Mouse (Mus musculus): Measurements from ENCODE around the gene Inpp4b. TPM values are rescaled to one million over a fixed set of nuclear protein-coding genes. Genes with fewer than 3 reads are reported as not detected.

The Inpp4b gene
- polyA plus RNA-seq, 1 experiment, result 1.2 TPM

DNA sequence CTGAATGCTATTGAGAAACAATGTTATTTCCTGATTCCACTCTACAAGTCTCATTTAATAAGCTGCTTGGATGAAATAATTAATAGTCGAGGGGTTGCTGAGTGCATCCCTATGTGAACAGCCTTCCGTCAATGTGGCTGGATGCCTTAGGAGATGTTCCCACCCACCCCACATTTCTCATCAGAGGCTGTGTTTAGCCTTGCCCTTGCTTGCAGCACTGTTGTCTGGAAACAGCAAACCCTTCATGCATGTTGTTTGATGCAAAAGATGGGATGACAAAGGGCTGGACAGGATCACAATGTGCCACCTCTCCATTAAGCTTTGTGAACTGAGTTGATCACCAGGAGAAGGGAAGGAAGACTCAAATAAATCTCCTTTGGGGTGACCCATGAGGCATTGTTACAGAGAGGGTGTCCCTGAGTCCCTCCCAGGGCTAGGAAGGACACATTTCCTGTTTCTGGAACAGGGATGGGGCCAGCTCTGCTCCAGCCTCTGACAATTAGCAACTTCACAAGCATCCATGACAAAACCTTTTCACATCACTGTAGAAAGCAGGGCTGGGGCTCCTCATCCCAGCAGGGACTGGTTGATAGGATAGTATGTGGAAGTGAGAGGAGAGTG, 239.6 kb downstream of the Inpp4b start:
- Histone ChIP-seq H3K4me3 (ENCODE audit: insufficient read depth, low read depth, low read length) (no peak overlapping the region), H3K4me1 (ENCODE audit: control insufficient read depth, insufficient read depth, insufficient read length, low read length) (no peaks in the 10 kb centered on the region), H3K27ac (replicated peaks; ENCODE audit: low read depth, low read length) (no peak overlapping the region)

DNA sequence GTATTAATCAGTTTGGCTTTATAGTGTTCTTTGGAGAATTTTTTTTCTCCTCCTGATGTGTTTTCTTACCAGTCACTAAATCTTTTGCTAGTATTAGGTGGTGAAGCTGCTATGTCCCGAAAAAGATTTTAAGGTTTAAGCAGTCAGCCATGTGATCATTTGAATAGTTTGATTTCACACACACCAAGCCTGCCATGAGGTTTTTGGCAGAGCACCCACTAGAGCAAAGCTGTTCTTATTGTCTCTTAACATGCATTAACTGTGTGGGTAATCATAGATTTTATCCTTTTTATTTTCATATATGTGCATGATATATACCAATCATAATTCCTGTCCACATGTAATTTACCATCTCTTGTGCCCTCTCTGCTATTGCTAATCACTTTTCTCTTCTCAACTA, 240.6 kb downstream of the Inpp4b start:
- Histone ChIP-seq H3K4me3 (ENCODE audit: insufficient read depth, low read depth, low read length) (no peak overlapping the region), H3K4me1 (ENCODE audit: control insufficient read depth, insufficient read depth, insufficient read length, low read length) (no peaks in the 10 kb centered on the region), H3K27ac (replicated peaks; ENCODE audit: low read depth, low read length) (no peak overlapping the region)

- Histone ChIP-seq H3K4me3 (ENCODE audit: insufficient read depth, low read depth, low read length) (no peak overlapping the region), H3K4me1 (ENCODE audit: control insufficient read depth, insufficient read depth, insufficient read length, low read length) (no peaks in the 10 kb centered on the region), H3K27ac (replicated peaks; ENCODE audit: low read depth, low read length) (no peak overlapping the region)
These were observed 244.4 kb downstream of the Inpp4b start for GRCm38 (mm10) chr8:81586783-81587182.

GRCm38 (mm10) chr8:81594134-81594714, 251.9 kb downstream of the Inpp4b start:
- no peaks in the 10 kb centered on the region for H3K4me1 ChIP-seq (ENCODE audit: control insufficient read depth, insufficient read depth, insufficient read length, low read length)
- H3K4me3 ChIP-seq (ENCODE audit: insufficient read depth, low read depth, low read length), result no peak overlapping the region
- H3K27ac ChIP-seq (replicated peaks; ENCODE audit: low read depth, low read length), result no peak overlapping the region

- no peaks in the 10 kb centered on the region for H3K4me1 ChIP-seq (ENCODE audit: control insufficient read depth, insufficient read depth, insufficient read length, low read length)
- H3K4me3 ChIP-seq (ENCODE audit: insufficient read depth, low read depth, low read length), result no peak overlapping the region
- H3K27ac ChIP-seq (replicated peaks; ENCODE audit: low read depth, low read length), result no peak overlapping the region
These were observed 256.9 kb downstream of the Inpp4b start for GRCm38 (mm10) chr8:81599209-81599608.

- no peaks in the 10 kb centered on the region for H3K4me1 ChIP-seq (ENCODE audit: control insufficient read depth, insufficient read depth, insufficient read length, low read length)
- H3K27ac ChIP-seq (replicated peaks; ENCODE audit: low read depth, low read length), result no peak overlapping the region
- H3K4me3 ChIP-seq (ENCODE audit: insufficient read depth, low read depth, low read length), result no peak overlapping the region
These were observed 258.8 kb downstream of the Inpp4b start for GRCm38 (mm10) chr8:81601136-81601535.

- no peaks in the 10 kb centered on the region for H3K4me1 ChIP-seq (ENCODE audit: control insufficient read depth, insufficient read depth, insufficient read length, low read length)
- no peak overlapping the region for H3K27ac ChIP-seq (replicated peaks; ENCODE audit: low read depth, low read length)
- H3K4me3 ChIP-seq (ENCODE audit: insufficient read depth, low read depth, low read length), result no peak overlapping the region
These were observed 265.7 kb downstream of the Inpp4b start for GRCm38 (mm10) chr8:81608082-81608481.

DNA sequence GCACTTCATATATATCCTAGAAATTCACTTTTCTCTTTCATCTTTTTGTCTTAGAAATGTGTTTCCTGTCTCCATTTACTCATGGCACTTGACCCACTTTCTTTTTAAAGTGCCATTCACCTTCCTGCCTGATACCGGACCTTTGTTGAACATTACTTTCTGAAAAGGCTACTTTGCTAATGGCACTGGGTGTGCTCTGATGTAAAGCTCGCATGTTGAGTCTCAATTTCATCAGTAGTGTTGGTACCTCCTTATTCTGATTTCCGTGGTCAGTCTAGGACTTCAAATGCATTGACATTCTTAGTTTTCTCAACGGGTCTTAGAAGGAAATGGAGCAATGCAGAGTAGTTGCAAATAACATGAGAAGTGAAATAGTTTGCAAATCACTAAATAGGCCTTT, 266.7 kb downstream of the Inpp4b start:
- Histone ChIP-seq H3K4me3 (ENCODE audit: insufficient read depth, low read depth, low read length) (no peak overlapping the region), H3K4me1 (ENCODE audit: control insufficient read depth, insufficient read depth, insufficient read length, low read length) (no peaks in the 10 kb centered on the region), H3K27ac (replicated peaks; ENCODE audit: low read depth, low read length) (no peak overlapping the region)

DNA sequence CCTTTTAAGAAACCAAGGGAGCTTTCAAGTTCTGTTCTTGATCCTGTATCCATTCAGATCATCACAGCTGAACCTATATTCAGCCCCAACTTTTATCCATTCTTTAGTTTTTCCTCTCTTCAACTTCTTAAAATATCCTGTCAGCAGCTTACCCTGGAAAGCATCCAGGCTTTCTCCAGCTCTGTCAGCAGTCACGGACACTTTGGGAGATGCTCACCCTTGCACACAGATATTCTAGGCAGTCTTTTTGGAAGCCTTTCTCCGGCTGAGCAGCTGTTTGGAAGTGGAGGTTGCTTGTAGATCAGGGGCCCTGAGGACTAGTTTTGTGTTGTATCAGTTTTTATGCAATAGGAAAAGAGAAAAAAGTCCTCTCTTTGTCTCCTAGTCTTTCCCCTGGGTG, 270.3 kb downstream of the Inpp4b start:
- Histone ChIP-seq H3K4me3 (ENCODE audit: insufficient read depth, low read depth, low read length) (no peak overlapping the region), H3K4me1 (ENCODE audit: control insufficient read depth, insufficient read depth, insufficient read length, low read length) (no peaks in the 10 kb centered on the region), H3K27ac (replicated peaks; ENCODE audit: low read depth, low read length) (no peak overlapping the region)

DNA sequence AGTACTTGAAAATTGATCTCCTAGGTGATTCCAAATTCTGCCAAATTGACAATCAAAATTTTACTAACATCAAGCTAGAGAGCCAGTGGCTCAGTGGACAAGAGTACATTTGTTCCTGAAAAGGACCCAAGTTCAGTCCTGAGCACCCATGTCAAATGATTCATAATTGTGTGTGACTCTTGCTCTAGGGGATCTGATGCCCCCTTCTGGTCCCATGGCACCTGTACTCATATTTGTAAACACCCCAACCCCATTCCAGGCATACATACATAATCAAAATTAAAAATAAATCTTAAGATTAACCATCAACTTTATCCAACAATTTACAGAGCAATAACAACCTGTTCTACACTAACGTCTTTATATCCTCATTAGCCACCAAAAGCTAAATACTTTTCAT, 271.8 kb downstream of the Inpp4b start:
- no peak overlapping the region for H3K4me3 ChIP-seq (ENCODE audit: insufficient read depth, low read depth, low read length)
- no peaks in the 10 kb centered on the region for H3K4me1 ChIP-seq (ENCODE audit: control insufficient read depth, insufficient read depth, insufficient read length, low read length)
- no peak overlapping the region for H3K27ac ChIP-seq (replicated peaks; ENCODE audit: low read depth, low read length)

DNA sequence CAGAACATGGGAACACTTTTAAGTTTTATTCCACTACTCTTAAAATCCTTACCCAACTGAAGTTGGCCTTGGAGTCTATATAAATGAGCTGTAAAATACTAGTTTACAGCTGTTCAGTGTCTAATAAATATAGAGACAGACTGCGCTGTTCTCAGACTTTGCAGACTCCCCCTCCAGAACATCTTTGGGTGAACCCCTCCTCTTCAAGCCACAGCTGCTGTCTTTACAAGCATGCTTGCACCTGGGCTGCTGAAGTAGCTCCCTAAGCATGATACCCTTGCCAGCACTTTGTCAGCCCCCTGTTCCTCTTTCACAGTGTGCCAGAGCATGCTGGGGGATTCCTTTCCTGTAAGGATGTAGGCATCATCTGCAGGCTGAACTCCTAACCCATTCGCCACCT, 272.2 kb downstream of the Inpp4b start:
- Histone ChIP-seq H3K4me1 (ENCODE audit: control insufficient read depth, insufficient read depth, insufficient read length, low read length) (no peaks in the 10 kb centered on the region), H3K4me3 (ENCODE audit: insufficient read depth, low read depth, low read length) (no peak overlapping the region), H3K27ac (replicated peaks; ENCODE audit: low read depth, low read length) (no peak overlapping the region)

DNA sequence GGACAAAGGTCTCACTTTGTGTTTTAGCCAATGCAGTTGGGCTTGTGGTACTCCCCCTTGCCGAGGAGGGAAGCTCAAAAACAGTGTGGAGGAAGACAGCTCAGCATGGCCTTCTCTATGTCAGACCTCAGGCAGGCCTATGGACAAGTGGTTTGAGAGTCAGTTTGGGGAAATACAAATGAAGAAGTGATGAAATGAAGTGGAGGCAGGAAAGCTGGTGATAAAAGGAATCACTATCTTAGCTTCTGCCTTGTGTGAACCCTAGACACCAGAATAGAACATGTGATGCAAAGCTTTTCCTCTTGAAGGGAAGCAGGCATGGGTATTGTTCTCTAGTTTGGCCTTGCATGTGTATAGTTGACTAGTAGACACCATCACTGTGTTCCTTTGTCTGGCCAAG, 273.2 kb downstream of the Inpp4b start:
- no peak overlapping the region for H3K4me3 ChIP-seq (ENCODE audit: insufficient read depth, low read depth, low read length)
- H3K4me1 ChIP-seq (ENCODE audit: control insufficient read depth, insufficient read depth, insufficient read length, low read length), result no peaks in the 10 kb centered on the region
- H3K27ac ChIP-seq (replicated peaks; ENCODE audit: low read depth, low read length), result no peak overlapping the region

DNA sequence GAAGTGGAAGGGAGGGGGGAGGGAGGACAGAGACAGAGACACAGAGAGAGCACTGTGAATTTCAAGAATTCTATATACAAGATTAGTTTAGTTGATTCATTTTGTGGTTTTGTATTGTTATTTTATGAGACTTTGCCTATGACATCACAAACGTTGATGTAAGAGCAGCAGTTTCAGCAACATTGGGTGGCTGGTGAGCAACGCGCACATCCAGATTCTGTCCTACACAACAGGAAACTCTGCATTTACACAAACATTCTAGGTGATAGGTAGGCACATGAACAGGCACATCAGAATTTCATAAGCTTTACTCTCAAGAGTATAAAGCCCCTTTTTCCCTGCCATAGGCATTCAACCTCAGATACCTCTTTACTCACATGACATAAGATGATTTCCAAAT, 276.6 kb downstream of the Inpp4b start:
- no peak overlapping the region for H3K27ac ChIP-seq (replicated peaks; ENCODE audit: low read depth, low read length)
- no peak overlapping the region for H3K4me3 ChIP-seq (ENCODE audit: insufficient read depth, low read depth, low read length)
- no peaks in the 10 kb centered on the region for H3K4me1 ChIP-seq (ENCODE audit: control insufficient read depth, insufficient read depth, insufficient read length, low read length)

DNA sequence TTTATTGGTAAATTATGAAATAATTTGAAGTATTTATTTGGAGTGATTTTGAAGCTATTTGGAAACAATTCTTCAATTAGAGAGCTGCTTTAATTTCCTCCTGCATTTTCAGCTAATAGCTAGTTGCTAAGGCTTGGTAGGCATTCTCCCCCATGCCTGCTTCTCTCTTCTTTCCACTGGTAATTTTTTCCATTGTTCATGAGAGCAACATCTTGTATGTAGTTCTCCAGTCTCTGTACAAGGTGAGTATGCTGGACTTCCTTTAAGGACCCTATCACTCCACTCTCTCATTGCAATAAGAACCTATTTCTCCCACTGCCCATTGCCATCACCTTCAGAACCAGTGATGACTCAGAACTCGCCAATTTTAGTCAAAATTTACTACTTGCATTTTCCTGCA, 292.7 kb downstream of the Inpp4b start:
- no peaks in the 10 kb centered on the region for H3K4me1 ChIP-seq (ENCODE audit: control insufficient read depth, insufficient read depth, insufficient read length, low read length)
- H3K27ac ChIP-seq (replicated peaks; ENCODE audit: low read depth, low read length), result no peak overlapping the region
- no peak overlapping the region for H3K4me3 ChIP-seq (ENCODE audit: insufficient read depth, low read depth, low read length)

DNA sequence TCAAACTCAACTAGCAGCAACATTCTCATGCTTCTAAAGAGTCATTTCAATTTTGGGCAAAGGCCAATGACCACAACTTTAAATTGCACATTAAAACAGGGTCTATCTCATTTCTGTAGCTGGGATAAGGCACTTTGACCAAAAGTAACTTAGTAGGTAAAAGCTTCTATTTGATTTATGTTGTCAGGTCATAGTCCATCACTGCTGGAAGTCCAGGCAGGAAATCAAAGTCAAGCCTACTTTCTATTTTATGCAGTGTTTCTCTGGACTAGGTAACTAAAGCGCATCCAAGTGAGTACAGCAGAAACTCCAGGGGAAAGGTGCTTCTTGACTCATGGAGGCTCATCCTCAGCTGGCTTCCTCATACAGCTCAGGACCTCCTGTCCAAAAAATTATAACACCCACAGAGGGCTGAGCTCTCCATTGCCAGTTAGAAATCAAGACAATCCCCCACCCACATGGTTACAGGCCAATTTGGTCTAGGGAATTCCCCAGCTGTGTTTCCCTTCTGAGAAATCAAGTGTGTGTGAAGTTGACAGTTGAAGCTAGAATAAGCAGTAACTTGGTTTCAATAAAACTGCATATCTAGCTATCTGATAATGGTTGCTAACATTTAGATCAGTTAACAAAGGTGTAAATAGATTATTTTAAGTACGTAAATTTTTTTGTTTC, 293.7 kb downstream of the Inpp4b start:
- no peak overlapping the region for H3K27ac ChIP-seq (replicated peaks; ENCODE audit: low read depth, low read length)
- no peaks in the 10 kb centered on the region for H3K4me1 ChIP-seq (ENCODE audit: control insufficient read depth, insufficient read depth, insufficient read length, low read length)
- H3K4me3 ChIP-seq (ENCODE audit: insufficient read depth, low read depth, low read length), result no peak overlapping the region

DNA sequence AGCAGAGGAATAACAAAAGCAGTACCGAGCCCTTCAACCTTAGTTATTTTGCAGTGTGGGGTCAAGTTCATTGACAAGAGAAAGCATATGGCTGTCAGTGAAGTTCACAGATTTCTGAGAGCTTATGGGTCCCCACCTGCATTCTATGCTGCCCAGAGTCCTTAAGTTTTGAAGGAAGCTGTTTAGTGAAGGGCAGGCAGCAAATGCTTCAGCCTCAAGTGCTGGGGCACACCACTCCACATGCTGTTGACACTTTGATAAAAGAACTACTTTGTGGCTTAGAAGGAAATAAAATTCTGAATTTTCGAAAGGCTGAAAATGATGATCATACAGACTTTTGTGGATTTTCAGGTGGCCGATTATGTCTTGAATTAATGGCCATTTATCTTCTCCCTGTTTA, 296.1 kb downstream of the Inpp4b start:
- Histone ChIP-seq H3K4me1 (ENCODE audit: control insufficient read depth, insufficient read depth, insufficient read length, low read length) (no peaks in the 10 kb centered on the region), H3K27ac (replicated peaks; ENCODE audit: low read depth, low read length) (no peak overlapping the region), H3K4me3 (ENCODE audit: insufficient read depth, low read depth, low read length) (no peak overlapping the region)

Data from brown adipose tissue, adult 24 weeks (tissue).